Mouse (Mus musculus) megakaryocyte, embryonic 14.5 days (primary cell): ENCODE measurements around the gene Chrne.

ENCODE experiments used
- FLI1 ChIP-seq: IDR thresholded peaks from 2 replicates; pipeline ENCODE4 v1.6.1; 2012; ENCODE audit warnings: low read length, inconsistent platforms, mixed read lengths
- GATA1 ChIP-seq: IDR thresholded peaks from 3 replicates; pipeline ENCODE4 v1.6.1; 2012; ENCODE audit warnings: mixed read lengths, low read length, inconsistent platforms, borderline replicate concordance

- TF ChIP-seq GATA1 (no peak), FLI1 (no peak)
Observed at GRCm38 (mm10) chr11:70635601-70636000, 16.6 kb upstream of the Chrne start.
